Mouse (Mus musculus): ENCODE results near the gene Prkcz. TPM values are rescaled to one million over a fixed set of nuclear protein-coding genes. Genes with fewer than 3 reads are reported as not detected.

Prkcz gene
- polyA plus RNA-seq, 1 experiment from 2014 or later: 93.9 TPM

- WGBS: 81% methylated on average over 8 of the region's 8 CpGs
- Histone ChIP-seq H3K4me1 (ENCODE audit: control insufficient read depth, insufficient read depth, low read depth, low read length) (peaks cover 9% of the 10 kb centered on the region; the same call in 1 of the 2 replicates), H3K9ac (ENCODE audit: low read depth, low read length) (no peak overlapping the region), H3K27ac (ENCODE audit: low read depth, low read length) (no peak overlapping the region), H3K4me2 (ENCODE audit: low read length) (no peak overlapping the region), H3K27me3 (replicated peaks; ENCODE audit: control insufficient read depth, insufficient read depth, low read length) (no peaks in the 10 kb centered on the region), H3K4me3 (ENCODE audit: low read length) (no peak overlapping the region), H3K9me3 (ENCODE audit: control insufficient read depth, low read length) (no peaks in the 10 kb centered on the region), H3K36me3 (ENCODE audit: control insufficient read depth, insufficient read depth, low read length) (no peaks in the 10 kb centered on the region)
- no peak for ATAC-seq
Measured at GRCm38 (mm10) chr4:155324511-155324910, 36.6 kb downstream of the Prkcz start.

GRCm38 (mm10) chr4:155323081-155323795, 37.9 kb downstream of the Prkcz start:
- H3K9me3 ChIP-seq (ENCODE audit: control insufficient read depth, low read length): no peaks in the 10 kb centered on the region
- WGBS: 88% methylated on average over 3 of the region's 3 CpGs
- ATAC-seq: no peak
- no peak overlapping the region for H3K4me2 ChIP-seq (ENCODE audit: low read length)
- no peaks in the 10 kb centered on the region for H3K36me3 ChIP-seq (ENCODE audit: control insufficient read depth, insufficient read depth, low read length)
- no peak overlapping the region for H3K27ac ChIP-seq (ENCODE audit: low read depth, low read length)
- H3K9ac ChIP-seq (ENCODE audit: low read depth, low read length): no peak overlapping the region
- H3K27me3 ChIP-seq (replicated peaks; ENCODE audit: control insufficient read depth, insufficient read depth, low read length): no peaks in the 10 kb centered on the region
- H3K4me3 ChIP-seq (ENCODE audit: low read length): no peak overlapping the region
- H3K4me1 ChIP-seq (ENCODE audit: control insufficient read depth, insufficient read depth, low read depth, low read length): peaks cover 9% of the 10 kb centered on the region; the same call in 1 of the 2 replicates

GRCm38 (mm10) chr4:155320281-155321244, 40.6 kb downstream of the Prkcz start:
- Histone ChIP-seq H3K36me3 (ENCODE audit: control insufficient read depth, insufficient read depth, low read length) (no peaks in the 10 kb centered on the region), H3K27ac (ENCODE audit: low read depth, low read length) (peak overlapping the region; percentile 37; the same call in 1 of the 2 replicates), H3K4me2 (ENCODE audit: low read length) (peak overlapping the region; percentile 32; the same call in 1 of the 2 replicates), H3K9me3 (ENCODE audit: control insufficient read depth, low read length) (no peaks in the 10 kb centered on the region), H3K9ac (ENCODE audit: low read depth, low read length) (peak overlapping the region; percentile 47; the same call in 1 of the 2 replicates), H3K27me3 (replicated peaks; ENCODE audit: control insufficient read depth, insufficient read depth, low read length) (no peaks in the 10 kb centered on the region), H3K4me1 (ENCODE audit: control insufficient read depth, insufficient read depth, low read depth, low read length) (peaks cover 9% of the 10 kb centered on the region; the same call in 1 of the 2 replicates), H3K4me3 (ENCODE audit: low read length) (no peak overlapping the region)
- 46% methylated on average over 15 of the region's 15 CpGs for WGBS
- ATAC-seq: peak; percentile 81

GRCm38 (mm10) chr4:155318266-155318665, 42.9 kb downstream of the Prkcz start:
- H3K27me3 ChIP-seq (replicated peaks; ENCODE audit: control insufficient read depth, insufficient read depth, low read length): no peaks in the 10 kb centered on the region
- H3K36me3 ChIP-seq (ENCODE audit: control insufficient read depth, insufficient read depth, low read length): no peaks in the 10 kb centered on the region
- H3K4me1 ChIP-seq (ENCODE audit: control insufficient read depth, insufficient read depth, low read depth, low read length): peaks cover 9% of the 10 kb centered on the region; the same call in 1 of the 2 replicates
- no peak overlapping the region for H3K27ac ChIP-seq (ENCODE audit: low read depth, low read length)
- WGBS: 39% methylated on average over 2 of the region's 2 CpGs
- no peak overlapping the region for H3K9ac ChIP-seq (ENCODE audit: low read depth, low read length)
- H3K4me2 ChIP-seq (ENCODE audit: low read length): no peak overlapping the region
- no peak for ATAC-seq
- H3K4me3 ChIP-seq (ENCODE audit: low read length): no peak overlapping the region
- no peaks in the 10 kb centered on the region for H3K9me3 ChIP-seq (ENCODE audit: control insufficient read depth, low read length)

DNA sequence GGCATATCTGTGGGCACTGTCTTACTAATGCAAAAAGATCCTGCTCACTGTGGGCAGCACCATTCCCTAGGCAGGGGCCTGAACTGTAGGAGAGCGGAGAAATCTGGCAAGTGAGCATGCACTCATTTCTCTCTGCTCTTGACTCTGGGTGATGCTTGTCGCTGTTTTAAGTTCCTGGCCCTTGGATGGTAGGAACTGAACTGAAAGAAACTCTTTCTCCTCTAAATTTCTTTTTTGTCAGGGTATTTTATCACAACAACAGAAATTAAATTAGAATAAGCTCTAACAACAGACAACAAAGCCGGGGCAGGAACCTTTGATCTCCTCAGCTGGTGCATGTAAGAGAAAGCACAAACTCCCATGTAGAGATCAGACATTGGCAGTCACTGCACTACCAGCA, 46.1 kb downstream of the Prkcz start:
- Histone ChIP-seq H3K27me3 (replicated peaks; ENCODE audit: control insufficient read depth, insufficient read depth, low read length) (no peaks in the 10 kb centered on the region), H3K9ac (ENCODE audit: low read depth, low read length) (no peak overlapping the region), H3K9me3 (ENCODE audit: control insufficient read depth, low read length) (no peaks in the 10 kb centered on the region), H3K36me3 (ENCODE audit: control insufficient read depth, insufficient read depth, low read length) (no peaks in the 10 kb centered on the region), H3K4me1 (ENCODE audit: control insufficient read depth, insufficient read depth, low read depth, low read length) (no peaks in the 10 kb centered on the region), H3K27ac (ENCODE audit: low read depth, low read length) (no peak overlapping the region), H3K4me3 (ENCODE audit: low read length) (no peak overlapping the region), H3K4me2 (ENCODE audit: low read length) (no peak overlapping the region)
- ATAC-seq: no peak
- 93% methylated on average over 3 of the region's 3 CpGs for WGBS

DNA sequence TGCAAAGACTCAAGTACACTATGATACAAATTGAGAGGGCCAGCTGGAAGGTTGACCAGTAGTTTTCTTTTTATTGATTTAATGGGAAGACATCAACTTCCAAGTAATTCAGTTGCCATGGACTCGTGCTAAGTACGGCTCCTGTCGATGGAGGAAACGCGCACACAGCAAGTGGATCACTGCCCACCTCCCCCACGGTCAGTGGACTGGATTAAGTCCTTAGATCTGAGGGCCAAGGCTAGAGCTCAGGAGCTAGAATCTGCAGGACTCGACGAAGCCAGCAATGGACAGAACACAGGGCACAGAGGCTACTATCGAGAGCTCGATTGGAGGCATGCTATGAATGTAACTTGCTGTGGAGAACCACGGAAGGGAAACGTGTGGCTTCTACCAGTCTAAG, 52.5 kb downstream of the Prkcz start:
- Histone ChIP-seq H3K27me3 (replicated peaks; ENCODE audit: control insufficient read depth, insufficient read depth, low read length) (no peaks in the 10 kb centered on the region), H3K4me2 (ENCODE audit: low read length) (no peak overlapping the region), H3K9me3 (ENCODE audit: control insufficient read depth, low read length) (no peaks in the 10 kb centered on the region), H3K9ac (ENCODE audit: low read depth, low read length) (no peak overlapping the region; the same call in 1 of the 2 replicates), H3K36me3 (ENCODE audit: control insufficient read depth, insufficient read depth, low read length) (no peaks in the 10 kb centered on the region), H3K27ac (ENCODE audit: low read depth, low read length) (no peak overlapping the region), H3K4me3 (ENCODE audit: low read length) (no peak overlapping the region), H3K4me1 (ENCODE audit: control insufficient read depth, insufficient read depth, low read depth, low read length) (peaks cover 33% of the 10 kb centered on the region)
- 90% methylated on average over 12 of the region's 12 CpGs for WGBS
- ATAC-seq: no peak

- no peaks in the 10 kb centered on the region for H3K27me3 ChIP-seq (replicated peaks; ENCODE audit: control insufficient read depth, insufficient read depth, low read length)
- no peak overlapping the region for H3K4me3 ChIP-seq (ENCODE audit: low read length)
- 0% methylated on average over 11 of the region's 11 CpGs for WGBS
- peaks cover 33% of the 10 kb centered on the region for H3K4me1 ChIP-seq (ENCODE audit: control insufficient read depth, insufficient read depth, low read depth, low read length)
- peak overlapping the region; percentile 43 for H3K9ac ChIP-seq (ENCODE audit: low read depth, low read length)
- H3K27ac ChIP-seq (ENCODE audit: low read depth, low read length): peak overlapping the region; percentile 46; the same call in 1 of the 2 replicates
- no peaks in the 10 kb centered on the region for H3K36me3 ChIP-seq (ENCODE audit: control insufficient read depth, insufficient read depth, low read length)
- ATAC-seq: peak; percentile 84
- H3K4me2 ChIP-seq (ENCODE audit: low read length): peak overlapping the region; percentile 46
- no peaks in the 10 kb centered on the region for H3K9me3 ChIP-seq (ENCODE audit: control insufficient read depth, low read length)
Measured at GRCm38 (mm10) chr4:155308068-155308467, 53.1 kb downstream of the Prkcz start.

GRCm38 (mm10) chr4:155307591-155307990, 53.6 kb downstream of the Prkcz start:
- no peaks in the 10 kb centered on the region for H3K36me3 ChIP-seq (ENCODE audit: control insufficient read depth, insufficient read depth, low read length)
- H3K9me3 ChIP-seq (ENCODE audit: control insufficient read depth, low read length): no peaks in the 10 kb centered on the region
- H3K4me3 ChIP-seq (ENCODE audit: low read length): no peak overlapping the region
- H3K4me2 ChIP-seq (ENCODE audit: low read length): peak overlapping the region; percentile 46
- H3K27ac ChIP-seq (ENCODE audit: low read depth, low read length): peak overlapping the region; percentile 46; the same call in 1 of the 2 replicates
- peaks cover 33% of the 10 kb centered on the region for H3K4me1 ChIP-seq (ENCODE audit: control insufficient read depth, insufficient read depth, low read depth, low read length)
- H3K9ac ChIP-seq (ENCODE audit: low read depth, low read length): peak overlapping the region; percentile 19
- no peaks in the 10 kb centered on the region for H3K27me3 ChIP-seq (replicated peaks; ENCODE audit: control insufficient read depth, insufficient read depth, low read length)
- WGBS: 76% methylated on average over 5 of the region's 5 CpGs
- peak; percentile 31 for ATAC-seq

Measured in hindbrain, embryonic 16.5 days (tissue).